Mouse (Mus musculus) 3134 (cell line): ENCODE data around the gene Cyld.
"Not testable (repeated sequence)": the region's sequence is repeated elsewhere in the genome, so short reads cannot be mapped to it uniquely, and the experiment has no call there.

Source experiments
- DNase-seq: peaks from one replicate; pipeline ENCODE4 v3.0.0-alpha.2; 2011; ENCODE audit warnings: low spot score; ENCODE audit not compliant: insufficient read length; ENCODE audit errors: extremely low read depth

The Cyld gene

GRCm38 (mm10) chr8:88781283-88781682, 84.5 kb downstream of the Cyld start:
- no peak for DNase-seq

DNA sequence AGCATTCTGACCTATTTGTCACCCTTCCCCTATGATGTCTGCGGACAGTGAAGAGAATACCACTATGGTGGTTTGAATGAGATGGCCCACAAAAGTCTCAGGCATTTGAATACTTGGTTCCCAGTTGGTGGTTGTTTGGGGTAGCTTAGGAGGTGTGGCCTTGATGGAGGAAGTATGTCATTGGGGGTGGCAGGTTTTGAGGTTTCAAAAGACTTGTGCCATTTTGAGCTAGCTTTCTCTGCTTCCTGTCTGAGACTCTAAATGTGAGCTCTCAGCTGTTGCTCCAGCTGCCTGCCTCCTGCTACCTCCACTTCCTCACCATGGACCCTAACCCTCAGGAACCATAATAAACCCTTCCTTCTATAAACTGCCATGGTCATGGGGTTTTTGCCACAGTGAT, 86.9 kb downstream of the Cyld start:
- no peak for DNase-seq

DNA sequence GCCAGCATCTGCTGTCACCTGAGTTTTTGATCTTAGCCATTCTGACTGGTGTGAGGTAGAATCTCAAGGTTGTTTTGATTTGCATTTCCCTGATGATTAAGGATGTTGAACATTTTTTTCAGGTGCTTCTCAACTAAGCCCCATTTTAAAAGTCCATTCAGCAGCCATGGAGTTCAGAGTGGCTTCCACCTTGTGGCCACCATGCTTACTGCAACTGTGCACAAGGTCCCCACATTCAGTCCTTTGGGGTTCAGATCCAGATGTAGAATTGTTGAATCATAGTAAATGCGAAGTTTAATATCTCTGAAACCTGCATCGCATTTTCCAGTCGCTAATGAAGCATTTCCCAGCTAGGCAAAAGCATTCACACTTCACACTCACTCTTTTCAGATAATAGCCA, 91.5 kb downstream of the Cyld start:
- DNase-seq, result not testable (repeated sequence)

GRCm38 (mm10) chr8:88792691-88793323, 96.0 kb downstream of the Cyld start:
- DNase-seq, result peak; percentile 72

DNA sequence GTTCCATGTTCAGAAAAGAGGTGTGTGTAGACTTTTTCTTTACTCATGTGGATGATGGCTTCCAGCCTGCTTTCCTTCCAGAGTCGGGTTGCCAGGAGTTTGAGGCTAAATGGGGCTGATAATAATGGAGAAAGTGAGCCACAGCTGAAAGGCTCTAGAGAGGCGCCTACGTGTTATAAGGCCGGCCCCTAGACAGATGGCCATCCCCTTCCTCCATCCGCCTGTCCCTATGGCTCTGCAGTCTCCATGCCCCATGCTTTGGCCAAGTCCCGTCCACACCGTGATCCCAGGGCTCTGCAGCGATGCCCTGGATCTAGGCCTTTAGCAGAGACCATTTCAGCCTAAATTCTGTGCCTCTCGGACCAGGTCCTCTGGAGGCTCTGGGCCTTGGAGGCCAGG, 96.5 kb downstream of the Cyld start:
- DNase-seq, result no peak

DNA sequence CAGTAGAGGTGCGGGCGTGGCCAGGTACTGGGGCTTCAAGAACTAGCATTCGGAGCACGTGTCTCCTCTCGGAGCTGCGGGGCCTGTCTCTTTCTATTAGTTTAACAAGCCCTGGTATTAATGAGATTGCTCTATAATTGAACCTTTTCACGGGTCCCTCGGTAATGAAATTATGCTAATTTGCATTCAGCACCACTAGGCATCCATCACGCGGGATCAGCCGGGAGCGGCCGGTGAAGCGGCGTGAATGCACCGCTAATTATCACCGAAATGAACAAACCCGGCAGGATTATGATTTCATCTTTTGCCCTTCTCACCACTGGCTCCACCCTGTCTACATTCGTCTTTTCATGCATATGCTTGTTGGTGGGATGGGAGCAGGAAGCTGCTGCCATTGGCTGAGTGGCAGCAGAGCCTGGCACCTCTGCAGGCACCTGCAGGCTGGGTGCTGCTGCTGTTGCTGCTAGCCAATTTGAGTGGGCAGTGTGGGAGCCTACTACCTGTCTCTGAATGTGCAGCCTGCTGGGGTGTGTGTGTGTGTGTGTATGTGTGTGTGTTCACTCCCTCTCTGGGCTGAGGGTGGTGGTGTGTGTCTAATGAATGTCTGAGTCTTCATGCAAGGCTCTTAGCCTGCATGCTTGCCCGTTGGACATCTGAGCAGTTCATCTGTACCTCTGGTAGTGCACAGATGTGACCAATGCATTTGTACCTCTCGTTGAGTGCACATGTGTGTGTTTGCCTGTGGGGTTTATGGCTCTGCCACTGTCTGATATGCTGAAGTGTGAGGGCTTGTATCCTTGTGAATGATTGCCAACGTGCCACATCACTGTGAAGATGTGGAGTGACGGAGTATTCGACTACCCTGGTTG, 97.2 kb downstream of the Cyld start:
- DNase-seq, result no peak

- DNase-seq, result no peak
Measured at GRCm38 (mm10) chr8:88794615-88794907, 97.7 kb downstream of the Cyld start.

- no peak for DNase-seq
Measured at GRCm38 (mm10) chr8:88795896-88796295, 99.1 kb downstream of the Cyld start.

DNA sequence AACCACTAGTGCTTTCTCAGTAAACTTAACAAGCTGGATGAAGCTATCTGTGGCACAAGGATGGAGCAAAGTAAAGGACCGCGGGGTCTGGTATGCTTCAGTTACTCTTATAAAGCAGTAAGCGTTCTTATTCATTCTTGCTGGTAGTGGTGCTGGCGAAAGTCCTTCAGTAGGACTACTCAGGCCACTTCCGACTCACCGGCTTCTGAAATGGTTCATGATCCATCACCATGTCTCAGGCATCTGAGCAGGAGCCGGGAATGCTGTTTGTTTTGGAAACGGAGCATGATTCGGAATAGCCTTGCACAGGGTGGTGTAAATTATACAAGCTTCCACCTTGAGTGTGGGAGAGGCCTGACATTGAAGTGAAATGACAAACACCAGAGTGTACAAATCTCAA, 99.8 kb downstream of the Cyld start:
- no peak for DNase-seq
